Mouse (Mus musculus): ENCODE results near the gene Prok2.

Gene Prok2

GRCm38 (mm10) chr6:99692916-99693841 is 33.0 kb downstream of the Prok2 start:
- DNase-seq (ENCODE audit: extremely low read depth, insufficient read length, low spot score), result no peak

- no peak for DNase-seq (ENCODE audit: extremely low read depth, insufficient read length, low spot score)
Observed at GRCm38 (mm10) chr6:99692206-99692915, 33.8 kb downstream of the Prok2 start, which contains the start of gene Gpr27. TSS of gene Gpr27 (plus strand) at chr6:99692679.

GRCm38 (mm10) chr6:99691666-99692205 is 34.5 kb downstream of the Prok2 start:
- no peak for DNase-seq (ENCODE audit: extremely low read depth, insufficient read length, low spot score)

- DNase-seq (ENCODE audit: extremely low read depth, insufficient read length, low spot score), result no peak
Observed at GRCm38 (mm10) chr6:99688513-99688912, 37.7 kb downstream of the Prok2 start.

- DNase-seq (ENCODE audit: extremely low read depth, insufficient read length, low spot score), result no peak
Observed at GRCm38 (mm10) chr6:99684899-99685298, 41.3 kb downstream of the Prok2 start.

- DNase-seq (ENCODE audit: extremely low read depth, insufficient read length, low spot score), result no peak
Observed at GRCm38 (mm10) chr6:99683974-99684373, 42.2 kb downstream of the Prok2 start.

- no peak for DNase-seq (ENCODE audit: extremely low read depth, insufficient read length, low spot score)
Observed at GRCm38 (mm10) chr6:99678108-99678507, 48.1 kb downstream of the Prok2 start.

GRCm38 (mm10) chr6:99677325-99677724 is 48.9 kb downstream of the Prok2 start:
- DNase-seq (ENCODE audit: extremely low read depth, insufficient read length, low spot score), result no peak

GRCm38 (mm10) chr6:99674482-99674881 is 51.7 kb downstream of the Prok2 start:
- DNase-seq (ENCODE audit: extremely low read depth, insufficient read length, low spot score), result no peak

- no peak for DNase-seq (ENCODE audit: extremely low read depth, insufficient read length, low spot score)
Observed at GRCm38 (mm10) chr6:99671768-99672167, 54.4 kb downstream of the Prok2 start.

- DNase-seq (ENCODE audit: extremely low read depth, insufficient read length, low spot score), result peak; percentile 22
Observed at GRCm38 (mm10) chr6:99670481-99671119, 55.6 kb downstream of the Prok2 start.

- DNase-seq (ENCODE audit: extremely low read depth, insufficient read length, low spot score), result no peak
Observed at GRCm38 (mm10) chr6:99669481-99670325, 56.5 kb downstream of the Prok2 start.

GRCm38 (mm10) chr6:99667290-99667689 is 58.9 kb downstream of the Prok2 start:
- no peak for DNase-seq (ENCODE audit: extremely low read depth, insufficient read length, low spot score)

GRCm38 (mm10) chr6:99666318-99667171 is 59.6 kb downstream of the Prok2 start, which contains the start of the genes Eif4e3 and Gm20696:
TSS of gene Eif4e3 (minus strand) at chr6:99666771.
TSS of gene Gm20696 (minus strand) at chr6:99666797.
- DNase-seq (ENCODE audit: extremely low read depth, insufficient read length, low spot score), result peak; percentile 76

- no peak for DNase-seq (ENCODE audit: extremely low read depth, insufficient read length, low spot score)
Observed at GRCm38 (mm10) chr6:99665457-99666317, 60.5 kb downstream of the Prok2 start.

- no peak for DNase-seq (ENCODE audit: extremely low read depth, insufficient read length, low spot score)
Observed at GRCm38 (mm10) chr6:99663232-99663631, 63.0 kb downstream of the Prok2 start.

Data from 3134 (cell line).